Mouse (Mus musculus) limb, embryonic 12.5 days (tissue): ENCODE results near the gene Pkd1. TPM values are rescaled to one million over a fixed set of nuclear protein-coding genes. Genes with fewer than 3 reads are reported as not detected.

Source experiments
- ATAC-seq: fragments of 200-750 bp; cut with Nextera tagmentation; 2 replicates; pipeline ENCODE4 v1.8.0; 2017; ENCODE audit warnings: low read depth, moderate TSS enrichment; ENCODE audit not compliant: insufficient number of reproducible peaks, insufficient read depth, low FRiP score, low TSS enrichment
- H3K27ac ChIP-seq: fragments of 300-500 bp; sonication (generic); 2 replicates; pipeline ENCODE4 v1.5.1; 2016; ENCODE audit warnings: mild to moderate bottlenecking, moderate library complexity
- H3K27me3 ChIP-seq: fragments of 300-500 bp; sonication (generic); 2 replicates; pipeline ENCODE4 v1.6.1; 2016; ENCODE audit warnings: mild to moderate bottlenecking, moderate library complexity
- H3K36me3 ChIP-seq: fragments of 300-500 bp; sonication (generic); 2 replicates; pipeline ENCODE4 v1.6.1; 2016; ENCODE audit warnings: mild to moderate bottlenecking, moderate library complexity
- H3K4me1 ChIP-seq: fragments of 300-500 bp; sonication (generic); replicated peaks from 2 replicates; pipeline ENCODE4 v1.6.1; 2016
- H3K4me2 ChIP-seq: fragments of 300-500 bp; sonication (generic); 2 replicates; pipeline ENCODE4 v1.6.1; 2016; ENCODE audit warnings: mild to moderate bottlenecking, moderate library complexity
- H3K4me3 ChIP-seq: fragments of 300-500 bp; sonication (generic); replicated peaks from 2 replicates; pipeline ENCODE4 v1.5.1; 2016; ENCODE audit warnings: mild to moderate bottlenecking
- H3K9ac ChIP-seq: fragments of 300-500 bp; sonication (generic); replicated peaks from 2 replicates; pipeline ENCODE4 v1.6.1; 2016; ENCODE audit warnings: mild to moderate bottlenecking, moderate library complexity
- H3K9me3 ChIP-seq: fragments of 300-500 bp; sonication (generic); 2 replicates; pipeline ENCODE4 v1.6.1; 2016; ENCODE audit warnings: mild to moderate bottlenecking, moderate library complexity
- WGBS: fragments of 180-500 bp; shearing (Covaris S2); methylation state at CpG from one replicate; pipeline ENCODE4 v1.1.7; 2016; 5-methylcytosine and 5-hydroxymethylcytosine counted together
- polyA plus RNA-seq: library from polyadenylated mRNA; unstranded; fragments of >200 nt; fragmentation: Nextera tagmentation; extraction: Ambion mirVana; gene quantifications from 2 replicates; pipeline ENCODE4 v1.2.1, GENCODE M21; 2016

Gene Pkd1
- polyA plus RNA-seq, 1 experiment from 2014 or later: 23.2 TPM

DNA sequence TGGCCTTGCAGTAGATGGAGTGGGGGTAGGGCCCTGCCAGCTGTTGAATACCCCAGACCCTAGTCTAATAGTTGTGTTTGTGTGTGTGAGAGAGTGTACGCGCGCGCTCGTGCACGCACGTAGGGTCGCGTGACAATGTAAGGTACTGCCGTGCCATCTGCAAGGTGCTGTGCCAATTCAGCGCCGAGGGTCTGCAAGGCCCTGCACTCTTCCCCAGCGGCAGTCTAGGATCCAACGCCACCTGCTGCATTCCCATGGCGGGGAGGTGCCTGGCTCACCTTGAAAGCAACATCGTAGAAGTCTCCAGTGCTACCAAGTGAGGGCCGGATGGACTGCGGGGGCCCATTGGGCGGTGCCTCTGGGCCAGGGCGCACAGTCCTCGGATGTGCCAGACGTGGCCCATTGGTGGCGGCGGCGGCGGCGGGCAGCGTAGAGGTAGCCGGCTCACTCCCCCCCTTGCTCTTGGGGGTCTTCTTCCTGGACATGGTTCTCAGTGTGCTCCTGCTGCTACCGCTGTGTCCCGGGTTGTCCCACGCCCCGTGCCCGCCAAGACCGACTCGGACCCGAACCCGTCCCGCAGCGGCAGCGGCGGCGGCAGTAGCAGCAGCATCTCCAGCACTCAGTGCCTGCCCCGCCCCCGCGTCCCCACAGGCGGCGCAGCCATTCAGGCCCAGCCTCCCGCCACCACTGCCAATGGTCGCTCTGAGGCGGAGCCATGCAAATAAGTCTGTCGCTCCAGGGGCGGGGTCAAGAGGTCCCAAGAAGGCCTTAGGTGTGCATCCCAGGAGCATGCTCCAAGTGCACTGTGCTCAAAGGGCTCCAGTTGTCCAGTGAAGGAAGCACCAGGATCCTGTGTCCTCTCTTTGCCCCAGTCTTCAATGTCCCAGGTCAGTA lies 16.3 kb upstream of the Pkd1 start:
- H3K9ac ChIP-seq: peak overlapping the region; percentile 54
- peak; percentile 60 for ATAC-seq
- whole genome bisulfite sequencing: 7% methylated on average over 52 of the region's 53 CpGs

DNA sequence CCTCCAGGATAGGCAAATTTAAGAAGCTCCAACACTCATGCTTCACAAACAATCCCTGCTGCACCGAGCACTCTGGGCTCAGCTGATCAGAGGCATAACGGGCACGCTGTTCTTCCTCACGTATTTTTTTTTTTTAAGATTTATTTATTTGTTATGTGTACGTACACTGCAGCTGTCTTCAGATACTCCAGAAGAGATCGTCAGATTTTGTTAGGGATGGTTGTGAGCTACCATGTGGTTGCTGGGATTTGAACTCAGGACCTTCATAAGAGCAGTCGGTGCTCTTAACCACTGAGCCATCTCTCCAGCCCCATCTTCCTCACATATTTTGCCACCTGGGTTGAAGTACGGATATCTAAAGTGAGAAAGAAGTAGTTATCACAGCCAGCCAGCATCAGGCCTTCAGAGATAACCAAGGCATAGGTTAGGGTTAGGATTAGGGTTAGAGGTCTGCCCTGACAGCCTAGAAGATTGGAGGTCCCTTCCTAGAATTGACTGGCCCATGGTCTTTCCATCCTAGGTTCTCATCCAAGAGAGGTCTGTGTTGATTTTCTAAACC lies 15.4 kb upstream of the Pkd1 start, which contains the start of gene Rab26:
Gene Rab26 (minus strand): TSS at position 51 of the 559 bp plus-strand sequence.
- H3K27me3 ChIP-seq: no peaks in the 10 kb centered on the region
- H3K4me2 ChIP-seq: peak within 1 kb of the TSS; percentile 78
- H3K4me1 ChIP-seq: peaks cover 50% of the 10 kb centered on the region
- peak within 1 kb of the TSS; percentile 54 for H3K9ac ChIP-seq
- no peak within 1 kb of the TSS for H3K27ac ChIP-seq
- ATAC-seq: no peak
- peaks cover 15% of the 10 kb centered on the region; the same call in 1 of the 2 replicates for H3K36me3 ChIP-seq
- H3K4me3 ChIP-seq: peak within 1 kb of the TSS; percentile 41
- WGBS: 89% methylated on average over 8 of the region's 8 CpGs
- no peaks in the 10 kb centered on the region for H3K9me3 ChIP-seq

More for the DNA sequence above, 16.3 kb upstream of the Pkd1 start:
- peaks cover 15% of the 10 kb centered on the region; the same call in 1 of the 2 replicates for H3K36me3 ChIP-seq
- no peaks in the 10 kb centered on the region for H3K27me3 ChIP-seq
- H3K4me3 ChIP-seq: peak overlapping the region; percentile 41
- no peaks in the 10 kb centered on the region for H3K9me3 ChIP-seq
- peaks cover 54% of the 10 kb centered on the region for H3K4me1 ChIP-seq
- no peak overlapping the region for H3K27ac ChIP-seq
- peak overlapping the region; percentile 78 for H3K4me2 ChIP-seq

DNA sequence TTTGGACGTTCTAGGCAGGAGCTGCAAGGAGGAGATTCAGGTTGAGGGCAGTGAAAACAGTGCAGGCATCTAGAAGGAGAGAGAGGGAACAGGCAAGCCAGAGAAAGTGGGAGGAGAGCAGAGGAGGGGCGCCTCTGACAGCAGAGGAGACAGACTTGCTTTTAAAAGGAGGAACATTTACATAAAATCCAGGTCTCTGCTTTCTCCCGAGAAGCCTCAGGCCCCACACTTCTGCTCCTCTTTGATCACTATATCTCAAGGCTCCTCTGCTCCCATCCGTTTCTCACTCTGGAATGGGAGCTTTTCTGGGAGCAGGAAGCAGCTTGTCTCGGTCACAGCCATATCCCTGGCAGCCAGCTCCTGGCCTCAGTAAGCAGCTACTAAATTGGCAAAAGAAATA lies 14.3 kb upstream of the Pkd1 start:
- H3K9me3 ChIP-seq: no peaks in the 10 kb centered on the region
- 41% methylated on average over 5 of the region's 5 CpGs for WGBS
- H3K9ac ChIP-seq: no peak overlapping the region
- no peaks in the 10 kb centered on the region for H3K27me3 ChIP-seq
- H3K4me1 ChIP-seq: peaks cover 39% of the 10 kb centered on the region
- H3K4me2 ChIP-seq: no peak overlapping the region
- H3K27ac ChIP-seq: no peak overlapping the region
- ATAC-seq: no peak
- no peak overlapping the region for H3K4me3 ChIP-seq
- peaks cover 6% of the 10 kb centered on the region; the same call in 1 of the 2 replicates for H3K36me3 ChIP-seq

DNA sequence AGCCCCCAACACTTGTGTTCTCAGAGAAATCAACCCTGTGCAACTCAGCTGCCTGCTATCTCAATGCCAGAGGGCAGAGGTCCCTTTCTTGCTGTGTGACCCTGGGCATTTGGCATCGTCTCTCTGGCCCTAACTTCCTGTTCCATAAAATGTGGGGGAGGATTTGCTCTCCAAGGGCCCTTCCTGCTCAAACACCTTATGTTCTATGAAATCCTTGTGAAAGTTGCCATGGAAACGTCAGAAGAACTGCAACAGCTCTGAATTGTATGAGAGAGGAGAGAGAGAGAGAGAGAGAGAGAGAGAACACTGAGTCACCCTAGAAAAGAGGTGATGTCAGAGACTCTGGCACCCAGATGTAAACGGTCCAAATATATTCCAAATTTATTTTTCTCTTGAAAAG lies 12.1 kb upstream of the Pkd1 start:
- WGBS: 44% methylated on average over 3 of the region's 3 CpGs
- Histone ChIP-seq H3K9me3 (no peaks in the 10 kb centered on the region), H3K36me3 (no peaks in the 10 kb centered on the region), H3K27ac (peak overlapping the region; percentile 57; the same call in 1 of the 2 replicates), H3K4me2 (no peak overlapping the region), H3K27me3 (no peaks in the 10 kb centered on the region), H3K4me1 (peaks cover 21% of the 10 kb centered on the region), H3K9ac (no peak overlapping the region; the same call in 1 of the 2 replicates), H3K4me3 (no peak overlapping the region)
- ATAC-seq: no peak

DNA sequence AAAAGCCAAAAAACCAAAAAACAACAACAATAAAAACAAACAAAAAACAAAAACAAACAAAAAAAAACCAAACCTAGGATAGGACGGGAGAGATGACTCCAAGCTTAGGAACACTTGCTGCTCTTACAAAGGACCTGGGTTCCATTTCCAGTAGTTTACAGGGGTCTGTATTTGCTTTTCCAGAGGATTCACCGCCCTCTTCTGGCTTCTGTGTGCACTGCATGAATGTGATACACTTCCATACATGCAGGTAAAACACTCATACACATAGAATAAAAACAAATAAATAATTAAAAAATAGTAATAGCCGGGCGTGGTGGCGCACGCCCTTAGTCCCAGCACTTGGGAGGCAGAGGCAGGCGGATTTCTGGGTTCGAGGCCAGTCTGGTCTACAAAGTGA lies 10.7 kb upstream of the Pkd1 start:
- H3K36me3 ChIP-seq: no peaks in the 10 kb centered on the region
- no peak overlapping the region for H3K27ac ChIP-seq
- no peak for ATAC-seq
- H3K9me3 ChIP-seq: no peaks in the 10 kb centered on the region
- 59% methylated on average over 8 of the region's 8 CpGs for WGBS
- H3K27me3 ChIP-seq: no peaks in the 10 kb centered on the region
- no peak overlapping the region for H3K9ac ChIP-seq
- H3K4me2 ChIP-seq: no peak overlapping the region
- H3K4me3 ChIP-seq: no peak overlapping the region
- peaks cover 9% of the 10 kb centered on the region for H3K4me1 ChIP-seq

DNA sequence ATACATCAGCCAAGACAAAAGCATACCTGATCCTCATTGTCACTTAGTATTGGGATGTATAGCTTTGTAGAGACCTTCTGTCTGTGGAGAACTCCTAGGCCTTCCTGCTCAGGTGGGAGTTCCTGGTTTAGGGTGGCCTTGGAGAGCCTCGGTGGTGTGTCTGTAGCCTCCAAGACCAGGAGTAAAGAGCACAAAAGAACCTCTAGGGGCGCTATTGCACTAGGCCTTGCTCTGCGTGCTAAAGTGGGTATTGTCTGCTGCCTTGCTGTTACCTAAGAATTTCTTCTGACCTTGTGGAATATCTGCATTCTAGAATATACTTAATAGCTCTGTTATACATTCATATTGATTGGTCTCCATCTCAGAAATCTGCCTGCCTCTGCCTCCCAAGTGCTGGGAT lies 9.3 kb upstream of the Pkd1 start:
- Histone ChIP-seq H3K9me3 (no peaks in the 10 kb centered on the region), H3K4me2 (no peak overlapping the region), H3K27me3 (peaks cover 5% of the 10 kb centered on the region), H3K4me1 (peaks cover 12% of the 10 kb centered on the region), H3K36me3 (no peaks in the 10 kb centered on the region), H3K9ac (no peak overlapping the region), H3K27ac (no peak overlapping the region), H3K4me3 (no peak overlapping the region)
- no peak for ATAC-seq
- 9% methylated on average over 3 of the region's 3 CpGs for WGBS

DNA sequence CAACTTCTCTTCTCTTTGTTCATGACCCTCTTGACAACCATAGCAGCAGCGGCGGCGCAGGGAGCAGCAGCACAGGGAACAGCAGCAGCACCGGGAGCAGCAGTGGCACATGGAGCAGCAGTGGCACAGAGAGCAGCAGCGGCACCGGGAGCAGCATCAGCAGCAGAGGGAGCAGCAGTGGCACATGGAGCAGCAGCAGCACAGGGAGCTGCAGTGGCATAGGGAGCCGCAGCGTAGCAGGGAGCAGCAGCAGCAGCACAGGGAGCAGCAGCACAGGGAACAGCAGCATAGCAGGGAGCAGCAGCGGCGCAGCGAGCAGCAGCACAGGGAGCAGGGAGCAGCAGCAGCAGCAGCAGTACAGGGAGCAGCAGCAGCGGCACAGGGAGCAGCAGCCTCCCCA lies 5.0 kb upstream of the Pkd1 start:
- Histone ChIP-seq H3K9ac (peak overlapping the region; percentile 44; the same call in 1 of the 2 replicates), H3K4me3 (peak overlapping the region; percentile 19; the same call in 1 of the 2 replicates), H3K9me3 (no peaks in the 10 kb centered on the region), H3K4me2 (peak overlapping the region; percentile 44), H3K36me3 (no peaks in the 10 kb centered on the region), H3K27me3 (peaks cover 9% of the 10 kb centered on the region), H3K27ac (no peak overlapping the region), H3K4me1 (peaks cover 13% of the 10 kb centered on the region)
- no peak for ATAC-seq
- 16% methylated on average over 12 of the region's 12 CpGs for whole genome bisulfite sequencing

DNA sequence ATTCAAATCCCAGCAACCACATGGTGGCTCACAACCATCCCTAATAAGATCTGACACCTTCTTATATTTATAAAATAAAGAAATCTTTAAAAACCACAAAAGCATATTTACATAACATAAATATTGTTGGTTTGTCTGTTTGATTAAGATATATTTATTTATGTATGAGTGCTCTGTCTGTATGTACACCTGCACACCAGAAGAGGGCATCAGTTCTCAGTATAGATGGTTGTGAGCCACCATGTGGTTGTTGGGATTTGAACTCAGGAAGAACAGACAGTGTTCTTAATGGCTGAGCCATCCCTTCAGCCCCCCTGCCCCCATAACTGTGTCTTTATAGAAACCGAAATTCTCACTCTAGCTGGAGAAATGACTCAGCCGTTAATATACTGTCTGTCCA lies 4.4 kb upstream of the Pkd1 start:
- Histone ChIP-seq H3K27me3 (peaks cover 9% of the 10 kb centered on the region), H3K27ac (no peak overlapping the region), H3K4me2 (no peak overlapping the region), H3K4me1 (peaks cover 13% of the 10 kb centered on the region), H3K4me3 (no peak overlapping the region), H3K36me3 (no peaks in the 10 kb centered on the region), H3K9me3 (no peaks in the 10 kb centered on the region), H3K9ac (no peak overlapping the region)
- WGBS: 90% methylated on average over 2 of the region's 2 CpGs
- no peak for ATAC-seq

DNA sequence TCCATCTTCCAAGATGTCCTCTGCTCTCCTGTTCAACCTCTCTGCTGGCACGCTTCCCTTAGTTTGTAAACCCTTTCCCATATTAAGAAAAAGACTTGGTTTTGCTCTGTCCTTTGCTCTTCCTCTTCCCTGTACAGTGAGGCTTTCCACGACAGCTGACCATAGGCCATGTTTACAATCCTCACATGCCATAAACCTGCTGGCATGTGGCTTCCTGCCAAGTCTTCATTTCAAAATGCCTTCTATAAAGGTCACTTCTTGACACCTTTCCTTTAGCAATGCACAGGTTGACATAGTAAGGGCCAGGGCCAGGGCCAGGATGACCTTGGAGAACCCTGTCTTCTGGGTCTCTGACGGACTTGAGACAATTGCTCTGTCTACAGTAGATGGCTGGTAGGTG lies 3.4 kb upstream of the Pkd1 start:
- Histone ChIP-seq H3K27ac (no peak overlapping the region), H3K36me3 (no peaks in the 10 kb centered on the region), H3K4me2 (no peak overlapping the region), H3K4me3 (no peak overlapping the region), H3K27me3 (peaks cover 9% of the 10 kb centered on the region), H3K9me3 (no peaks in the 10 kb centered on the region), H3K9ac (no peak overlapping the region), H3K4me1 (peaks cover 17% of the 10 kb centered on the region)
- ATAC-seq: no peak
- WGBS: 77% methylated on average over 3 of the region's 3 CpGs

DNA sequence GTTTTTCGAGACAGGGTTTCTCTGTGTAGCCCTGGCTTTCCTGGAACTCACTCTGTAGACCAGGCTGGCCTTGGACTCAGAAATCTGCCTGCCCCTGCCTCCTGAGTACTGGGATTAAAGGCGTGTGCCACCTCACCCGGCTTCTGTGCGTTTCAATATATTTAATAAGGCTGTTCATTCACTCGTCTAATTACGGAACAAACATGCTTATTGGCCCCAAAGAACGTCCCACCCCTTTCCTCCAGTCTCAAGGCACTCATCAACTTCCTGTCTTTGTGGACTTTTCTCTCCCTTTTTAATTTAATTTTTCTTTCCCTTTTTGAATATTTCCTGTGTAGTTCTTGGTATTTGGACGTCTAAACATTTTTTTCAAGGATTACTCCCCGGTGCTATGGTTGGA lies 1.2 kb upstream of the Pkd1 start:
- peak overlapping the region; percentile 83 for H3K4me2 ChIP-seq
- ATAC-seq: no peak
- H3K27me3 ChIP-seq: peaks cover 9% of the 10 kb centered on the region
- no peaks in the 10 kb centered on the region for H3K36me3 ChIP-seq
- H3K4me1 ChIP-seq: peaks cover 30% of the 10 kb centered on the region
- H3K9ac ChIP-seq: no peak overlapping the region; the same call in 1 of the 2 replicates
- 40% methylated on average over 9 of the region's 9 CpGs for WGBS
- H3K27ac ChIP-seq: no peak overlapping the region
- H3K9me3 ChIP-seq: no peaks in the 10 kb centered on the region
- H3K4me3 ChIP-seq: peak overlapping the region; percentile 94

DNA sequence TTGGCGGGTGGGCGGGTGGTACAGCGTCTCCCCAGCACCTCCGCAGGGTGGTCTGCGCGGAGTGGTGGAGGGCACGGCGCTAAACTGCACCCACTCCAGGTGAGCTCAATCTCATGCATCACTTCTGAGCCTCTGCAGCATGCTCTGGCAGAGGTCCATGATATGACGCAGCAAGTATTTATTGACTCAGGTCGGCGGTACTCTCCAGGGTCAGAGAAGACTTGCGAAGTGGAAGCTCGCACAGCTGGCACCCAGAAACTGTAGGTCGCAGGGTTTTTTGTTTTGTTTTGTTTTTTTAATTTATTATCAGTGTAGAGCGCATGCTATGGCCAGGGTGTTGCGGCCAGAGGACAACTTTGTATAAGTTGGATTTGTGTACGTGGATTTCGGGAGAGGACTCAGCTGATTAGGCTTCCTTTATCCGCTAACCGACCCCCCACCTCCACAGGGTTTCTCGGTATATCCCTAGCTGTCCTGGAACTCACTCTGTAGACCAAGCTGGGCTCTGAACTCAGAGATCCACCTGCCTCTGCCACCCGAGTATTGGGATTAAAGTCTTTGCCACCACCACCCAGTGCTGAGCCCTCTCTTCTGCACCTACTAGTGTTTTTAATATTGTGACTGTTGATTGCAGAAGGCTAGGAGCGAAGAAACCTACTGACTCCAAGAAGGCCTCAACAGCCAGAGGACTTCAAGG lies 565 bp upstream of the Pkd1 start:
- H3K9ac ChIP-seq: no peak overlapping the region; the same call in 1 of the 2 replicates
- H3K27me3 ChIP-seq: peaks cover 9% of the 10 kb centered on the region

More for the DNA sequence above, 565 bp upstream of the Pkd1 start:
- H3K27ac ChIP-seq: peak overlapping the region; percentile 96
- 5% methylated on average over 23 of the region's 23 CpGs for WGBS
- H3K4me1 ChIP-seq: peaks cover 30% of the 10 kb centered on the region
- H3K36me3 ChIP-seq: no peaks in the 10 kb centered on the region
- peak overlapping the region; percentile 83 for H3K4me2 ChIP-seq
- peak overlapping the region; percentile 94 for H3K4me3 ChIP-seq
- peak; percentile 28 for ATAC-seq
- H3K9me3 ChIP-seq: no peaks in the 10 kb centered on the region
